Mouse (Mus musculus): ENCODE data around the gene Nkx2-1. TPM values are rescaled to one million over a fixed set of nuclear protein-coding genes. Genes with fewer than 3 reads are reported as not detected.

Nkx2-1 gene
- polyA plus RNA-seq, 1 experiment = 0.23 TPM

- Histone ChIP-seq H3K27ac (ENCODE audit: control insufficient read depth, insufficient read depth, low read length) (no peak overlapping the region), H3K27me3 (ENCODE audit: control insufficient read depth, insufficient read depth, low read length) (peaks cover 24% of the 10 kb centered on the region), H3K4me1 (replicated peaks; ENCODE audit: control insufficient read depth, insufficient read depth, low read length) (no peaks in the 10 kb centered on the region), H3K36me3 (ENCODE audit: control insufficient read depth, insufficient read depth, low read length) (no peaks in the 10 kb centered on the region), H3K4me3 (ENCODE audit: control insufficient read depth, insufficient read depth, low read length) (no peak overlapping the region)
- no peak for TF ChIP-seq POLR2A (IDR thresholded peaks at IDR 0.05; ENCODE audit: control insufficient read depth, extremely low read depth, insufficient read depth, low read length, poor library complexity)
- no peak for TF ChIP-seq CTCF (IDR thresholded peaks at IDR 0.05; ENCODE audit: borderline replicate concordance, control insufficient read depth, extremely low read depth, insufficient read depth, low read length, poor library complexity)
- no peak for DNase-seq
- WGBS = 4% methylated on average over 44 of the region's 44 CpGs
Measured at GRCm38 (mm10) chr12:56536174-56536883, 379 bp downstream of the Nkx2-1 start.

- no peak for DNase-seq
- Histone ChIP-seq H3K4me3 (ENCODE audit: control insufficient read depth, insufficient read depth, low read length) (no peak overlapping the region), H3K27me3 (ENCODE audit: control insufficient read depth, insufficient read depth, low read length) (peaks cover 24% of the 10 kb centered on the region), H3K4me1 (replicated peaks; ENCODE audit: control insufficient read depth, insufficient read depth, low read length) (no peaks in the 10 kb centered on the region), H3K27ac (ENCODE audit: control insufficient read depth, insufficient read depth, low read length) (no peak overlapping the region), H3K36me3 (ENCODE audit: control insufficient read depth, insufficient read depth, low read length) (no peaks in the 10 kb centered on the region)
- TF ChIP-seq CTCF (IDR thresholded peaks at IDR 0.05; ENCODE audit: borderline replicate concordance, control insufficient read depth, extremely low read depth, insufficient read depth, low read length, poor library complexity) = no peak
- TF ChIP-seq POLR2A (IDR thresholded peaks at IDR 0.05; ENCODE audit: control insufficient read depth, extremely low read depth, insufficient read depth, low read length, poor library complexity) = no peak
- WGBS = 5% methylated on average over 34 of the region's 36 CpGs
Measured at GRCm38 (mm10) chr12:56535411-56536173, 1.1 kb downstream of the Nkx2-1 start.

- no peaks in the 10 kb centered on the region for H3K36me3 ChIP-seq (ENCODE audit: control insufficient read depth, insufficient read depth, low read length)
- no peak for DNase-seq
- H3K4me1 ChIP-seq (replicated peaks; ENCODE audit: control insufficient read depth, insufficient read depth, low read length) = no peaks in the 10 kb centered on the region
- 4% methylated on average over 62 of the region's 62 CpGs for WGBS
- no peak overlapping the region for H3K4me3 ChIP-seq (ENCODE audit: control insufficient read depth, insufficient read depth, low read length)
- H3K27me3 ChIP-seq (ENCODE audit: control insufficient read depth, insufficient read depth, low read length) = peaks cover 24% of the 10 kb centered on the region
- TF ChIP-seq CTCF (IDR thresholded peaks at IDR 0.05; ENCODE audit: borderline replicate concordance, control insufficient read depth, extremely low read depth, insufficient read depth, low read length, poor library complexity) (no peak), POLR2A (IDR thresholded peaks at IDR 0.05; ENCODE audit: control insufficient read depth, extremely low read depth, insufficient read depth, low read length, poor library complexity) (no peak)
- H3K27ac ChIP-seq (ENCODE audit: control insufficient read depth, insufficient read depth, low read length) = no peak overlapping the region
Measured at GRCm38 (mm10) chr12:56534651-56535326, 1.9 kb downstream of the Nkx2-1 start.

- TF ChIP-seq POLR2A (IDR thresholded peaks at IDR 0.05; ENCODE audit: control insufficient read depth, extremely low read depth, insufficient read depth, low read length, poor library complexity) (no peak), CTCF (IDR thresholded peaks at IDR 0.05; ENCODE audit: borderline replicate concordance, control insufficient read depth, extremely low read depth, insufficient read depth, low read length, poor library complexity) (no peak)
Measured at GRCm38 (mm10) chr12:56534311-56534650, 2.4 kb downstream of the Nkx2-1 start.

GRCm38 (mm10) chr12:56533501-56534310 is 3.0 kb downstream of the Nkx2-1 start:
- H3K4me3 ChIP-seq (ENCODE audit: control insufficient read depth, insufficient read depth, low read length) = no peak overlapping the region
- no peaks in the 10 kb centered on the region for H3K4me1 ChIP-seq (replicated peaks; ENCODE audit: control insufficient read depth, insufficient read depth, low read length)
- H3K27me3 ChIP-seq (ENCODE audit: control insufficient read depth, insufficient read depth, low read length) = peaks cover 24% of the 10 kb centered on the region
- no peaks in the 10 kb centered on the region for H3K36me3 ChIP-seq (ENCODE audit: control insufficient read depth, insufficient read depth, low read length)
- DNase-seq = no peak
- H3K27ac ChIP-seq (ENCODE audit: control insufficient read depth, insufficient read depth, low read length) = no peak overlapping the region
- 6% methylated on average over 54 of the region's 54 CpGs for WGBS
- TF ChIP-seq POLR2A (IDR thresholded peaks at IDR 0.05; ENCODE audit: control insufficient read depth, extremely low read depth, insufficient read depth, low read length, poor library complexity) = no peak
- no peak for TF ChIP-seq CTCF (IDR thresholded peaks at IDR 0.05; ENCODE audit: borderline replicate concordance, control insufficient read depth, extremely low read depth, insufficient read depth, low read length, poor library complexity)

More at GRCm38 (mm10) chr12:56534311-56534650, 2.4 kb downstream of the Nkx2-1 start:
- Histone ChIP-seq H3K27me3 (ENCODE audit: control insufficient read depth, insufficient read depth, low read length) (peaks cover 24% of the 10 kb centered on the region), H3K4me1 (replicated peaks; ENCODE audit: control insufficient read depth, insufficient read depth, low read length) (no peaks in the 10 kb centered on the region), H3K4me3 (ENCODE audit: control insufficient read depth, insufficient read depth, low read length) (no peak overlapping the region), H3K36me3 (ENCODE audit: control insufficient read depth, insufficient read depth, low read length) (no peaks in the 10 kb centered on the region), H3K27ac (ENCODE audit: control insufficient read depth, insufficient read depth, low read length) (no peak overlapping the region)
- no peak for DNase-seq
- WGBS = 6% methylated on average over 24 of the region's 24 CpGs

Measured in thymus, adult 2 months (tissue).